Mouse (Mus musculus): ENCODE data around the gene Cnih2.

DNA sequence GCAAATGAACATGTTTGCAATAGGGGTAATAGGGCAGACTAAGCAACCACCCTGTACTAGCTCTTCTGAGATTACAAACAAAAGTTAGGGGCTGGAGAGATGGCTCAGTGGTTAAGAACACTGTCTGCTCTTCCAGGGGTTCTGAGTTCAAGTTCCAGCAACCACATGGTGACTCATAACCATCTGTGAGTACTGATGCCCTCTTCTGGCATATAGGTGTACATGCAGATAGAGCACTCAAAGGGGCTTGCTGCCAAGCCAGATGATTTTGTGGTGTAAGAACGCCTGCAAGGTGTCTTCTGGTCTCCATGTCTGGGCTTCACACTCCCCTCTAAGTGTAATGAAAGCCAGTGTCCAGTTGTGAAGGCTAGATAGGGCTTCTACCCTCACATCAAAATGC is 31.4 kb upstream of the Cnih2 start:
- TF ChIP-seq EP300 (IDR thresholded peaks at IDR 0.05; ENCODE audit: low read length) (no peak), POLR2A (IDR thresholded peaks at IDR 0.05; ENCODE audit: low read depth, low read length) (no peak), JUND (conservative IDR thresholded peaks at IDR 0.05; ENCODE audit: low read depth, low read length) (peak; percentile 65), CTCF (conservative IDR thresholded peaks at IDR 0.05 in 1 of 2, IDR thresholded peaks at IDR 0.05 in 1 of 2; ENCODE audit: low read depth in 2 of 2, low read length in 2 of 2) (peak; percentile 15 to 60; a peak in 3 of 4 replicates), MYC (IDR thresholded peaks at IDR 0.05; ENCODE audit: low read depth, low read length) (peak; percentile 63; the same call in 1 of the 2 replicates), ZNF384 (IDR thresholded peaks at IDR 0.05; ENCODE audit: low read depth, low read length) (no peak), KAT2A (IDR thresholded peaks at IDR 0.05; ENCODE audit: insufficient replicate concordance, low read length) (no peak), MXI1 (IDR thresholded peaks at IDR 0.05; ENCODE audit: low read depth, low read length) (no peak), TCF12 (IDR thresholded peaks at IDR 0.05; ENCODE audit: low read depth, low read length) (no peak), GABPA (IDR thresholded peaks at IDR 0.05; ENCODE audit: insufficient replicate concordance, low read depth, low read length) (no peak), TBP (conservative IDR thresholded peaks at IDR 0.05; ENCODE audit: low read depth, low read length) (no peak)
